Mouse (Mus musculus): ENCODE results near the gene Nlk. TPM values are rescaled to one million over a fixed set of nuclear protein-coding genes. Genes with fewer than 3 reads are reported as not detected.

The Nlk gene
- 18.4 and 67.9 TPM in 2 replicates for polyA plus RNA-seq (2012; ENCODE audit: insufficient read depth, low replicate concordance)

GRCm38 (mm10) chr11:78696777-78697752, at the start of gene Nlk:
Gene Nlk (minus strand): TSS chr11:78697373.
- Histone ChIP-seq H3K36me3 (replicated peaks; ENCODE audit: low read length) (peaks cover 32% of the 10 kb centered on the region), H3K4me3 (replicated peaks) (peak within 1 kb of the TSS; percentile 94), H3K4me1 (peaks cover 62% of the 10 kb centered on the region), H3K9me3 (no peaks in the 10 kb centered on the region), H3K27me3 (replicated peaks) (no peaks in the 10 kb centered on the region)
- no peak for TF ChIP-seq FLI1 (IDR thresholded peaks at IDR 0.05; ENCODE audit: low read length)
- no peak for TF ChIP-seq GATA1 (IDR thresholded peaks at IDR 0.05; ENCODE audit: borderline replicate concordance, low read length)

GRCm38 (mm10) chr11:78746264-78746663, 49.1 kb upstream of the Nlk start:
- Histone ChIP-seq H3K9me3 (no peaks in the 10 kb centered on the region), H3K4me1 (peaks cover 43% of the 10 kb centered on the region), H3K36me3 (replicated peaks; ENCODE audit: low read length) (peaks cover 46% of the 10 kb centered on the region), H3K4me3 (replicated peaks) (no peak overlapping the region), H3K27me3 (replicated peaks) (no peaks in the 10 kb centered on the region)
- TF ChIP-seq FLI1 (IDR thresholded peaks at IDR 0.05; ENCODE audit: low read length) (no peak), GATA1 (IDR thresholded peaks at IDR 0.05; ENCODE audit: borderline replicate concordance, low read length) (no peak)

GRCm38 (mm10) chr11:78745475-78745874, 48.3 kb upstream of the Nlk start:
- Histone ChIP-seq H3K4me3 (replicated peaks) (no peak overlapping the region), H3K9me3 (0 out of 2 replicates have a peak, but pooled peaks cover 2% of the 10 kb centered on the region), H3K36me3 (replicated peaks; ENCODE audit: low read length) (peaks cover 46% of the 10 kb centered on the region), H3K4me1 (peaks cover 35% of the 10 kb centered on the region), H3K27me3 (replicated peaks) (no peaks in the 10 kb centered on the region)
- TF ChIP-seq GATA1 (IDR thresholded peaks at IDR 0.05; ENCODE audit: borderline replicate concordance, low read length): no peak
- TF ChIP-seq FLI1 (IDR thresholded peaks at IDR 0.05; ENCODE audit: low read length): no peak

GRCm38 (mm10) chr11:78742461-78742860, 45.3 kb upstream of the Nlk start:
- H3K27me3 ChIP-seq (replicated peaks): peaks cover 4% of the 10 kb centered on the region
- no peak for TF ChIP-seq GATA1 (IDR thresholded peaks at IDR 0.05; ENCODE audit: borderline replicate concordance, low read length)
- no peak for TF ChIP-seq FLI1 (IDR thresholded peaks at IDR 0.05; ENCODE audit: low read length)
- H3K9me3 ChIP-seq: 0 out of 2 replicates have a peak, but pooled peaks cover 2% of the 10 kb centered on the region
- peaks cover 20% of the 10 kb centered on the region for H3K36me3 ChIP-seq (replicated peaks; ENCODE audit: low read length)
- no peak overlapping the region for H3K4me3 ChIP-seq (replicated peaks)
- peaks cover 26% of the 10 kb centered on the region for H3K4me1 ChIP-seq

GRCm38 (mm10) chr11:78741958-78742357, 44.8 kb upstream of the Nlk start:
- peaks cover 4% of the 10 kb centered on the region for H3K27me3 ChIP-seq (replicated peaks)
- peaks cover 17% of the 10 kb centered on the region for H3K36me3 ChIP-seq (replicated peaks; ENCODE audit: low read length)
- H3K4me3 ChIP-seq (replicated peaks): no peak overlapping the region
- peaks cover 24% of the 10 kb centered on the region for H3K4me1 ChIP-seq
- TF ChIP-seq FLI1 (IDR thresholded peaks at IDR 0.05; ENCODE audit: low read length): no peak
- no peak for TF ChIP-seq GATA1 (IDR thresholded peaks at IDR 0.05; ENCODE audit: borderline replicate concordance, low read length)
- 0 out of 2 replicates have a peak, but pooled peaks cover 2% of the 10 kb centered on the region for H3K9me3 ChIP-seq

GRCm38 (mm10) chr11:78739361-78739760, 42.2 kb upstream of the Nlk start:
- H3K4me1 ChIP-seq: peaks cover 14% of the 10 kb centered on the region; the same call in 1 of the 2 replicates
- TF ChIP-seq FLI1 (IDR thresholded peaks at IDR 0.05; ENCODE audit: low read length) (no peak), GATA1 (IDR thresholded peaks at IDR 0.05; ENCODE audit: borderline replicate concordance, low read length) (no peak)
- H3K9me3 ChIP-seq: 0 out of 2 replicates have a peak, but pooled peaks cover 2% of the 10 kb centered on the region
- peaks cover 9% of the 10 kb centered on the region for H3K27me3 ChIP-seq (replicated peaks)
- H3K4me3 ChIP-seq (replicated peaks): no peak overlapping the region
- H3K36me3 ChIP-seq (replicated peaks; ENCODE audit: low read length): peaks cover under 1% of the 10 kb centered on the region

GRCm38 (mm10) chr11:78736877-78737408, 39.8 kb upstream of the Nlk start:
- Histone ChIP-seq H3K9me3 (0 out of 2 replicates have a peak, but pooled peaks cover 2% of the 10 kb centered on the region), H3K4me3 (replicated peaks) (no peak overlapping the region), H3K36me3 (replicated peaks; ENCODE audit: low read length) (no peaks in the 10 kb centered on the region), H3K27me3 (replicated peaks) (peaks cover 13% of the 10 kb centered on the region), H3K4me1 (peaks cover 13% of the 10 kb centered on the region; the same call in 1 of the 2 replicates)
- TF ChIP-seq FLI1 (IDR thresholded peaks at IDR 0.05; ENCODE audit: low read length) (no peak), GATA1 (IDR thresholded peaks at IDR 0.05; ENCODE audit: borderline replicate concordance, low read length) (no peak)

- H3K4me1 ChIP-seq: peaks cover 16% of the 10 kb centered on the region; the same call in 1 of the 2 replicates
- no peaks in the 10 kb centered on the region for H3K9me3 ChIP-seq
- H3K4me3 ChIP-seq (replicated peaks): no peak overlapping the region
- TF ChIP-seq FLI1 (IDR thresholded peaks at IDR 0.05; ENCODE audit: low read length) (no peak), GATA1 (IDR thresholded peaks at IDR 0.05; ENCODE audit: borderline replicate concordance, low read length) (no peak)
- peaks cover 11% of the 10 kb centered on the region for H3K27me3 ChIP-seq (replicated peaks)
- no peaks in the 10 kb centered on the region for H3K36me3 ChIP-seq (replicated peaks; ENCODE audit: low read length)
Observed at GRCm38 (mm10) chr11:78735168-78735567, 38.0 kb upstream of the Nlk start.

- H3K9me3 ChIP-seq: no peaks in the 10 kb centered on the region
Observed at GRCm38 (mm10) chr11:78732619-78733018, 35.4 kb upstream of the Nlk start.

More at GRCm38 (mm10) chr11:78732619-78733018, 35.4 kb upstream of the Nlk start:
- Histone ChIP-seq H3K27me3 (replicated peaks) (peaks cover 14% of the 10 kb centered on the region), H3K4me1 (peaks cover 9% of the 10 kb centered on the region; the same call in 1 of the 2 replicates), H3K4me3 (replicated peaks) (no peak overlapping the region), H3K36me3 (replicated peaks; ENCODE audit: low read length) (no peaks in the 10 kb centered on the region)
- TF ChIP-seq GATA1 (IDR thresholded peaks at IDR 0.05; ENCODE audit: borderline replicate concordance, low read length) (no peak), FLI1 (IDR thresholded peaks at IDR 0.05; ENCODE audit: low read length) (no peak)

All from megakaryocyte, embryonic 14.5 days (primary cell).